Mouse (Mus musculus): Measurements from ENCODE around the gene Gosr1.
"Not testable (repeated sequence)": the region's sequence is repeated elsewhere in the genome, so short reads cannot be mapped to it uniquely, and the experiment has no call there.

The Gosr1 gene

DNA sequence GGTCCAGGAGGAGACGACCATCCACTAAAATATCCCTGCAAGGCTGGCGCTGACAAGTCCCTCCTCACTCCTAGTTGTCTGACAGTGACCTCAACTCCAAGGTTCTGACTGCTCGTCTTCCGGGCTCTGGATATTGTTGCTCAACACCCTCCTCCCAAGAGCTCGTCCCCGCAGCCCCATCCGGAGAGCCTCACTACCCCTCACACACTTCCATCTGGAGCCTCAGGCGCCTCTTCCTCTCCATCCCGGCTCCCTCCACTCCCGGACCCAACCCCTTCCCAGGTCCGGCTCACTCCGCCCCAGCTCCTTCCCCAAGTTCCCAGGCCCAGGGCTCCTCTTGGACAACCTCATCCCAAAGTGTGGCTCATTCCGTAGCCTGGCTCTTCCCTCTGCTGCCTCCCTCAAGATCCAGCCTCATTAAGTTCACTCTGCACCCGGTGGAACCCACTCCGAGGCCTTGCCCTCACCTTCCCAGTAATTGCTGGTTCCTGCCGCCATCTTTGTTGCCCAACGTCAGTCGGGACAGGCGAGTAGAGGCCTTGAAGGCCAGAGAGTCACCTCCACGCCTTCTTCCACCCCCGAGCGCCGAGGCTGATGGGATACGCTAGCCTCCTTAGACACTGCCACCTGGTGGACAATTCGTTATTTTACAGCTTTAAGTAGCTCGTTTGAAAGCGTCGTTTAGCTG is at the start of gene Gosr1:
TSS of gene Gosr1 (minus strand) at position 527 of the 688 bp plus-strand sequence.
- peak; percentile 98 for DNase-seq (ENCODE audit: low read depth, low spot score)

GRCm38 (mm10) chr11:76810706-76811495 is 47.5 kb upstream of the Gosr1 start:
- no peak for DNase-seq (ENCODE audit: low read depth, low spot score)

DNA sequence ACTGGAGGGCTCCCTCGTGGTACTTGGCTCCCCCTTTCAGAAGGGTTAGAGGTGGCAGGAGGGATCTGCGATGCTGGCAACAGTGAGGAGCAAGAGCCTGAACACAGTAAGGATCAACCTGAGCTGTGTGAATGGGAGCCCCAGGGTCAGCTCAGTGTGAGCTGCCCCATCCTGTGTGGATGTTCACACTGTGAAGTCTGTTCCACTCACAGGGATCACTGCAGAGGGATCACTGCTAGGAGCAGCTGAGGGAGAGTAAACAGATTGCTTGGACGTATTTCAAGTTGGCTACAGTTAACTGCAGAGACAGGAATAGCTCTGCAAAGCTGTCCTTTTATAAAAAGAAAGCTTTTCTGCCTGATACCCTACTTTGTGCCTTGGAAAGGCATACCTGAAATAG is 46.1 kb upstream of the Gosr1 start:
- DNase-seq (ENCODE audit: low read depth, low spot score): no peak

- DNase-seq (ENCODE audit: low read depth, low spot score): no peak
These were observed 45.2 kb upstream of the Gosr1 start for GRCm38 (mm10) chr11:76808550-76808949.

GRCm38 (mm10) chr11:76807007-76807679 is 43.8 kb upstream of the Gosr1 start:
- no peak for DNase-seq (ENCODE audit: low read depth, low spot score)

- DNase-seq (ENCODE audit: low read depth, low spot score): no peak
These were observed 42.6 kb upstream of the Gosr1 start for GRCm38 (mm10) chr11:76806026-76806425.

GRCm38 (mm10) chr11:76805072-76805471 is 41.7 kb upstream of the Gosr1 start:
- not testable (repeated sequence) for DNase-seq (ENCODE audit: low read depth, low spot score)

DNA sequence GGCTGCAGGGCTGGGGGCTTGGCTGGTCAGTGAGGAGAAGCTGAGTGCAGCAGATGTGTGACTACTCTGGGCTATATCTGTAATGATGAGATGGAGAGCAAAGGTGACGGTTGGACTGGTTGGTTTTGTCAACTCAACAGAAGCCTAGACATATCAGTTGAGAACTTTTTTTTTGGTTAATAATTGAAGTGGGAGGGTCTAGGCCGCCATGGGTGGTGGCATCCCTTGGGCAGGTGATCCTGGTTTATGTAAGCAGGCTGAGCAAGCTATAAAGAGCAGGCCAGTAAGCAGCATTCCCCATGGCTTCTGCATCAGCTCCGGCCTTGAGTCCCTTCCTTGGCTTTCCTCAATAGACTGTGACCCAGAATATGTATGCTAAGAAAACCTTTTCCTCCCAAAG is 39.9 kb upstream of the Gosr1 start:
- DNase-seq (ENCODE audit: low read depth, low spot score): no peak

DNA sequence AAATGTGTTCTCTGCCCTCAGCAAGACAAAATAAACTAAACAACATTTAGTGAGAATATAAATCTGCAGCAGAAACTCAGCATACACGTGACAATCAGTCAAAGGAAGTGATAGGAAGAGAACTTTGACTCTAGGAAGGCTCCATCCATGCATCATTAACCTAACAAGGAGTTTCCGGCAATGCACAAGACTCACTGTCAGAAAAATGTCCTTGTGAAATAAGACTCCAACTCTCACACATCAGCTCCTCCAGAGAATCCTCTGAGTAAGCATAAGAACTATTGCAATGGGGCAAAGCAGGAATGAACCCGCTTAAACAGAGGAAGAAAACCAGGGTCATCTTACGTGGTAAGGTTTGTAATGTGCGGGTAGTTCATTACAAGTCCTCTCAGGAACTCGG is 33.9 kb upstream of the Gosr1 start:
- no peak for DNase-seq (ENCODE audit: low read depth, low spot score)

DNA sequence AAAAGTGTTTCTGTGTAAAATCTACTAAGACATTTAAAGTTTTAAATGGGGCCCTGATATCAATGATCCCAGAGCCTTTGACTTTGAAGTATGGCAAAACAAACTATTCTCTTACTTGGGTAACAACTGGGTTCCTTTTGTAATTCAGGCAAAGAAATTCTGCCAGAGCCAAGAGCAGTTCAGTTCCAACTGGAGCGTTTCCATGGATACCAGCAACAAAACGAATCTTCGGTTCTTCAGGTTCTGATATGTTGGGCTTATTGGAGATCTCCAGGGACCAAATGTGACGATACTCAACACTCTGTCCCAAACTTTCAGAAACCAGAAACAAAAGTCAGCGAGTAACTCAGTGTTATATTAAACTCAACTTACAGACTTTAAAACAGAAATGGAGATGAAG is 31.9 kb upstream of the Gosr1 start:
- DNase-seq (ENCODE audit: low read depth, low spot score): no peak

DNA sequence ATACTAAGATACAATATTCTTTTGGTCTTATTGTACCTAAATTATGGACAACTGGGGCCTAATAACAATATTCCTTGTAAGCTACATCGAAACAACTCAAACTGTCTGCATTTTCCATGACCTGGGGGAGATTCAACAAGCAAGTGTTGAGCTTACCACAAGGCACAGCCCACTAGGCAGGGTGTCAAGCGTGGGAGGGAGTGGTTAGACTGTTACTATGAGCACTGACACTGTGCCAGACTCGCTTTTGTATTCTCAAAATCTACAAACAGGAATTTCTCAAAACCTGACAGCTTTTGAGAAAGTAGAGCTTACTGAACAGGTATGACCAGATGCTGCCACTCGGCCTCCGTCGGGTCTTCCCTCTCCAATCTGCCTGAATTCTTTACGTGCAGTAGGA is 28.0 kb upstream of the Gosr1 start:
- DNase-seq (ENCODE audit: low read depth, low spot score): no peak

GRCm38 (mm10) chr11:76789252-76789651 is 25.9 kb upstream of the Gosr1 start:
- DNase-seq (ENCODE audit: low read depth, low spot score): peak; percentile 73

DNA sequence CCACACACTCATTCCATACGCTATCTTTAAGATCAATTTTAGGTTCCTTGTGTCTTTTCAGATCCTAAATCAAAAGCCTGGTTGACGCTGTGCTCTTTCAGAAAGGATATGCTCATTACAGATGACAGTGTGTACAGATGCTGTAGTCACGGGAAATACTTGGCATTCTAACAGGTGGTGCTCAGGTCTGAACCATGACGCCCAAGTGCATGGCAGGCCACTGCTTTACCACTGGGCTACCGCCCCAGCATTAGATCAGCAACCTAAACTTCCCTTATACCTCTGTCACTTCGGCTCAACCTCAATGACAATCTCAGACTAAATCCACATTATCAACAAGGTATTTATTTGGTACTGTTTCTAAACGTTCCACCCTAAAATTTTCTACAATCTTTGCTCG is 12.2 kb upstream of the Gosr1 start:
- no peak for DNase-seq (ENCODE audit: low read depth, low spot score)

DNA sequence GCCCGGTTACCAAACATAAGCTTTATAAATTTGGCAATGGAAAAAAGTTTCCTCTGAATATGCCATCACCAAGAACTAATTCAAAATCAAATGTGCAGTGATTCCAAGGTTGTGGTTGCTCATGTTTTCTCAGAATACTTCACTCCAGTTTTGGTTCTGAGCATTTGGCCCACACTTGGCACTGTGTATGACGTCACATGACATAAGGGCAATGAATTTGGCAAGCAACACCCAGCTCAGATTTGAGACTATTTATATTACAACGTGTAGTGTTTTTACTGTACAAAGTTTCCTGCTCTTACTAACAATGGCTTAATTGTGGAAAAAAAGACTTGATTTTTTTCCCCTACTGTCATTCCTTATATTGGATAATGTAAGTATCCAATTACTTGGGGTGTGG is 10.4 kb upstream of the Gosr1 start:
- no peak for DNase-seq (ENCODE audit: low read depth, low spot score)

DNA sequence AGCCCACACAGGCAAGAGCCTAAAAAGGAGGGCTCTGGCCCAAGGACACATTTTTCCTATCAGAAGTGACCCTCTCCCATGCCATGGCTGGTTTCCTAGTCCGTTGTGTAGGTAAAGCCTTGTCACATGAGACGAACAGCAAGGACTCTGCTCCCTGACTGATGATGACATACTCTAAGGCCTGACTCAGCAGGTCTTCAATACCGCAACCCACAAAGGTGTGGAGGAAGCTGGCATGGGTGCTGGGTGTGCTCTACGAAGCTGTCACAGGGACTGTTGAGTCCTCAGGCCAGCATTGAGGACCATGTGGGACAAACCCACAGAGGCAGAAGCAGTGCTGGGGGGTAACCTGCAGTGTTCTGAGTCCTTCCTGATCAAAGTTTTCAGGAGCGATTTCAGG is 7.2 kb upstream of the Gosr1 start:
- DNase-seq (ENCODE audit: low read depth, low spot score): no peak

DNA sequence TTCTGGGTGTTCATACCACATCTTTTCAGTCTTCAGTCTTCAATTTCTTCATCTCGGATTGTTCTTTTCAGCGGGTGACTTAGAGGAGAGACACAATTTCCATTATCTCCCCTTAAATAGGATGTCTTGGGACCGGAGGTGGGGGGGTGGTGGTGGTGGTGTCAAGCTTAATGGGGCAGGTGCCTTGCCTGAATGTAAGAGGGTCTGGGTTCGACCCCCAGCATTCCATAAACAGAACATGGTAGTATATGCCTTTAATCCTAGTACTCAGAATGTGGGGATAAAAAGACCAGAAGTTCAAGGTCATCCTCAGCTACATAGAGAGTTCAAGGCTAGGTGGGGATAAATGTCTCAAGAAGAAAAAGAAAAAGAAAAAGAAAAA is 353 bp upstream of the Gosr1 start:
- DNase-seq (ENCODE audit: low read depth, low spot score): no peak

- DNase-seq (ENCODE audit: low read depth, low spot score): no peak
These were observed 11.1 kb downstream of the Gosr1 start for GRCm38 (mm10) chr11:76752276-76752675.

- no peak for DNase-seq (ENCODE audit: low read depth, low spot score)
These were observed 14.6 kb downstream of the Gosr1 start for GRCm38 (mm10) chr11:76748819-76749218.

DNA sequence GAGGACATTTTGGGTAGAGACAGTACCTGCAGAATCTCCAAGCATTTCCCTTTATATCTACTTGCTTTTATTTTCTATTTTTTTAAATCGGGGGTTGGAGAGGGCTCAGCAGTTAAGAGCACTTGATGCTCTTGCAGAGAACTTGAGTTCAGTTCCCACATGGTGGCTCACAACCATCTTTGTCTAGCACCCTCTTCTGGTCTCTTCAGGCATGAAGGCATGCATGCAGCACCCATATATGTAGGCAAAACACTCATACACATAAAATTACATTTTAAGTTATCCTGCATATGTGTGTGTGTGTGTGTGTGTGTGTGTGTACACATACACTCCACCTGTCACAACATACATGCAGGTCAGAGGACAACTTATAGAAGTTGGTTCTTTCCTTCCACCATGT is 17.5 kb downstream of the Gosr1 start:
- no peak for DNase-seq (ENCODE audit: low read depth, low spot score)

GRCm38 (mm10) chr11:76744550-76744949 is 18.8 kb downstream of the Gosr1 start:
- no peak for DNase-seq (ENCODE audit: low read depth, low spot score)

DNA sequence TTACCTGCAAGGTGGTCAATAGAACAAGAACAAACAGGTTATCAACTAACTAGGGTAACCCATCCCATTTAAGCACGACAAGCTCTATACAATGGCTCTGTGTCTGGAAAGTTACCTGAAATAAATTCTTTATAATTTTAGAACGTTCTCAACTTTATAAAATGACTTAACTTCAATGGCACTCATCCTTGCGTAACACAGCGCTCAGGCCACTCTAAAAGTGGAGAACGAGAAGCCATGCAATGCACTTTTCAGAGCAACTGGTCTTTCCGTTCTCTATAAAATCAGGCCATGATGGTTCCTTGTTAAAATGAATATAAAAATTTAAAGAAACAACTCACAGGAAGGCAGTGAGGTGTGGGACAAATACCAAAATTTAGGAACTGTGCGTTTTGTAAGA is 20.9 kb downstream of the Gosr1 start:
- DNase-seq (ENCODE audit: low read depth, low spot score): no peak

GRCm38 (mm10) chr11:76739125-76739524 is 24.3 kb downstream of the Gosr1 start:
- no peak for DNase-seq (ENCODE audit: low read depth, low spot score)

All from mesoderm, embryonic 11.5 days (tissue).